Mouse (Mus musculus) small intestine, adult 2 months (tissue): ENCODE measurements around the gene Rbm14.

Experiments
- CTCF ChIP-seq: fragments of 200-500 bp; IDR thresholded peaks from 2 replicates; pipeline ENCODE4 v1.5.1; 2012; ENCODE audit warnings: low read depth, mild to moderate bottlenecking, control low read depth, inconsistent platforms, low read length, moderate library complexity, mixed read lengths; ENCODE audit not compliant: insufficient replicate concordance, insufficient read length; ENCODE audit errors: extremely low read depth
- POLR2A ChIP-seq: fragments of 200-500 bp; IDR thresholded peaks from 2 replicates; pipeline ENCODE4 v1.6.1; 2012; ENCODE audit warnings: low read depth, mild to moderate bottlenecking, control low read depth, inconsistent platforms, low read length, moderate library complexity

GRCm38 (mm10) chr19:4811909-4812242 lies 442 bp upstream of the Rbm14 start:
- TF ChIP-seq CTCF, result no peak
- no peak; the same call in 1 of the 2 replicates for TF ChIP-seq POLR2A
